26 mouse cellular contexts compared by ENCODE assay signal in genomic region chr3:46951391-46951790, GRCm38 (mm10).
"Had no signal": no experiment of that assay in that cellular context is flagged by ENCODE, and none has a peak within 500 bp of the region (broad histone marks: within the 10 kb centered on the region; RNA-seq: fewer than 3 reads in every experiment).

No protein-coding gene starts in this region.

- DNase-seq: cerebellum, postnatal 10 days; cerebellum, postnatal 14 days; cerebellum, postnatal 25 days; cerebellum, postnatal 36 days; embryo, embryonic 11 days; forebrain, postnatal 0 days; gastrocnemius, adult 2 months; gastrocnemius, postnatal 10 days; gastrocnemius, postnatal 14 days; gastrocnemius, postnatal 25 days; gastrocnemius, postnatal 36 days; heart, adult 11 months; heart, adult 18-20 months; heart, adult 2 months had no signal

- H3K9me3 ChIP-seq: embryonic facial prominence, embryonic 10.5 days; embryonic facial prominence, embryonic 12.5 days; embryonic facial prominence, embryonic 13.5 days; embryonic facial prominence, embryonic 15.5 days; forebrain, embryonic 10.5 days; forebrain, embryonic 12.5 days; forebrain, embryonic 13.5 days; forebrain, embryonic 15.5 days; heart, embryonic 10.5 days had no signal

- H3K9ac ChIP-seq: embryonic facial prominence, embryonic 12.5 days; embryonic facial prominence, embryonic 13.5 days; embryonic facial prominence, embryonic 15.5 days; forebrain, embryonic 12.5 days; forebrain, embryonic 13.5 days; forebrain, embryonic 15.5 days; forebrain, postnatal 0 days had no signal

- H3K27me3 ChIP-seq: embryonic facial prominence, embryonic 12.5 days; embryonic facial prominence, embryonic 13.5 days; embryonic facial prominence, embryonic 15.5 days; forebrain, embryonic 12.5 days; forebrain, embryonic 13.5 days; forebrain, embryonic 15.5 days had no signal

- H3K27ac ChIP-seq: embryonic facial prominence, embryonic 10.5 days; embryonic facial prominence, embryonic 12.5 days; embryonic facial prominence, embryonic 13.5 days; embryonic facial prominence, embryonic 15.5 days; forebrain, embryonic 10.5 days; forebrain, embryonic 12.5 days; forebrain, embryonic 13.5 days; forebrain, embryonic 15.5 days; gastrocnemius, adult 2 months; heart, adult 2 months; heart, embryonic 10.5 days had no signal

- ATAC-seq: forebrain, embryonic 13.5 days; forebrain, embryonic 14.5 days; forebrain, embryonic 15.5 days; forebrain, embryonic 16.5 days; forebrain, postnatal 0 days had no signal

- H3K4me1 ChIP-seq: embryonic facial prominence, embryonic 10.5 days; embryonic facial prominence, embryonic 12.5 days; embryonic facial prominence, embryonic 13.5 days; embryonic facial prominence, embryonic 15.5 days; forebrain, embryonic 10.5 days; forebrain, embryonic 12.5 days; forebrain, embryonic 13.5 days; forebrain, embryonic 15.5 days; heart, embryonic 10.5 days had no signal

- H3K36me3 ChIP-seq: embryonic facial prominence, embryonic 10.5 days; embryonic facial prominence, embryonic 12.5 days; embryonic facial prominence, embryonic 13.5 days; embryonic facial prominence, embryonic 15.5 days; forebrain, embryonic 10.5 days; forebrain, embryonic 12.5 days; forebrain, embryonic 15.5 days; heart, embryonic 10.5 days had no signal

- H3K4me2 ChIP-seq: embryonic facial prominence, embryonic 12.5 days; embryonic facial prominence, embryonic 13.5 days; embryonic facial prominence, embryonic 15.5 days; forebrain, embryonic 12.5 days; forebrain, embryonic 13.5 days; forebrain, embryonic 15.5 days had no signal

- H3K4me3 ChIP-seq: embryonic facial prominence, embryonic 10.5 days; embryonic facial prominence, embryonic 12.5 days; embryonic facial prominence, embryonic 13.5 days; embryonic facial prominence, embryonic 15.5 days; erythroblast, embryonic 14.5 days; forebrain, embryonic 10.5 days; forebrain, embryonic 12.5 days; forebrain, embryonic 13.5 days; forebrain, embryonic 15.5 days; gastrocnemius, adult 2 months; heart, adult 2 months; heart, embryonic 10.5 days had no signal
